Mouse (Mus musculus): ENCODE measurements around the gene Chchd5. TPM values are rescaled to one million over a fixed set of nuclear protein-coding genes. Genes with fewer than 3 reads are reported as not detected.

Gene Chchd5
- total and polyA plus RNA-seq, 2 experiments from 2014 or later: 14.1 to 23.6 TPM

- no peak overlapping the region for H3K27ac ChIP-seq (ENCODE audit: low read depth, low read length)
- no peak for TF ChIP-seq CTCF (IDR thresholded peaks at IDR 0.05)
- H3K36me3 ChIP-seq (ENCODE audit: insufficient read depth, low read length): peaks cover 64% of the 10 kb centered on the region
- H3K4me1 ChIP-seq (ENCODE audit: insufficient read depth, low read length): no peaks in the 10 kb centered on the region
- DNase-seq (ENCODE audit: low spot score) (no peak), ATAC-seq (ENCODE audit: low FRiP score) (no peak)
- H3K27me3 ChIP-seq (ENCODE audit: insufficient read depth, low read length): no peaks in the 10 kb centered on the region
- H3K4me3 ChIP-seq (ENCODE audit: low read depth, low read length): no peak overlapping the region
- no peak overlapping the region for H3K4me2 ChIP-seq (ENCODE audit: low read depth, low read length, poor library complexity, severe bottlenecking)
- H3K9ac ChIP-seq (replicated peaks; ENCODE audit: low read length, poor library complexity, severe bottlenecking): no peak overlapping the region
- WGBS: 95% methylated on average over 12 of the region's 12 CpGs
- no peaks in the 10 kb centered on the region for H3K9me3 ChIP-seq (ENCODE audit: low read length)
These were observed 11.4 kb upstream of the Chchd5 start for GRCm38 (mm10) chr2:129118061-129118460.

GRCm38 (mm10) chr2:129121986-129122385 is 7.5 kb upstream of the Chchd5 start:
- TF ChIP-seq CTCF (IDR thresholded peaks at IDR 0.05): no peak
- no peak for ATAC-seq (ENCODE audit: low FRiP score)
- peaks cover 51% of the 10 kb centered on the region for H3K36me3 ChIP-seq (ENCODE audit: insufficient read depth, low read length)
- WGBS: 96% methylated on average over 8 of the region's 8 CpGs
- no peaks in the 10 kb centered on the region for H3K9me3 ChIP-seq (ENCODE audit: low read length)
- H3K4me2 ChIP-seq (ENCODE audit: low read depth, low read length, poor library complexity, severe bottlenecking): no peak overlapping the region
- H3K4me1 ChIP-seq (ENCODE audit: insufficient read depth, low read length): no peaks in the 10 kb centered on the region
- no peaks in the 10 kb centered on the region for H3K27me3 ChIP-seq (ENCODE audit: insufficient read depth, low read length)
- no peak overlapping the region for H3K9ac ChIP-seq (replicated peaks; ENCODE audit: low read length, poor library complexity, severe bottlenecking)
- no peak overlapping the region for H3K27ac ChIP-seq (ENCODE audit: low read depth, low read length)
- DNase-seq (ENCODE audit: low spot score): no peak
- H3K4me3 ChIP-seq (ENCODE audit: low read depth, low read length): no peak overlapping the region

DNA sequence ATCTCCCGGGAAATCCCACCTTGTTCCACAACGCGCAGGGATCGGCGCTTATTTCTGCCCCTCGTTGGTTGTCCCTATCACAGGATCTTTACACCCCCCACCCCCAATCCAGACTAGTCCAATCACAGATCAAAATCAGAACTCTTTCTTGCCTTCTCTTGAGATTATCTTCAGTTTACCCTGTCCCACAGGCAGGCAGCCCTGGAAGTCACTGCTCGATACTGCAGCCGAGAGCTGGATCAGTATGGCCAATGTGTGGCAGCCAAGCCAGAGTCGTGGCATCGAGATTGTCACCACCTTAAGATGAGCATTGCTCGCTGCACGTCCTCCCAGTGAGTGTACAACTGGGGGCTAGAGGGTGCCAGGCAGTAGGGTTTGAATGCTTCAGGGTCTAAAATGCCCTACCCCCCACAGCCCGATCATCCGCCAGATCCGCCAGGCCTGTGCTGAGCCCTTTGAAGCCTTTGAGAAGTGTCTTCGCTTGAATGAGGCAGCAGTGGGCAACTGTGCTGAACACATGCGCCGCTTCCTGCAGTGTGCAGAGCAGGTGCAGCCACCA is 566 bp downstream of the Chchd5 start:
- 23% methylated on average over 18 of the region's 18 CpGs for WGBS
- Histone ChIP-seq H3K36me3 (ENCODE audit: insufficient read depth, low read length) (peaks cover 23% of the 10 kb centered on the region), H3K9me3 (ENCODE audit: low read length) (peaks cover 5% of the 10 kb centered on the region; the same call in 1 of the 2 replicates), H3K9ac (replicated peaks; ENCODE audit: low read length, poor library complexity, severe bottlenecking) (peak overlapping the region; percentile 65), H3K27me3 (ENCODE audit: insufficient read depth, low read length) (no peaks in the 10 kb centered on the region), H3K4me1 (ENCODE audit: insufficient read depth, low read length) (peaks cover 8% of the 10 kb centered on the region; the same call in 1 of the 2 replicates), H3K27ac (ENCODE audit: low read depth, low read length) (peak overlapping the region; percentile 79), H3K4me3 (ENCODE audit: low read depth, low read length) (peak overlapping the region; percentile 49), H3K4me2 (ENCODE audit: low read depth, low read length, poor library complexity, severe bottlenecking) (peak overlapping the region; percentile 82)
- peak; percentile 67 for ATAC-seq (ENCODE audit: low FRiP score)
- DNase-seq (ENCODE audit: low spot score): no peak
- no peak for TF ChIP-seq CTCF (IDR thresholded peaks at IDR 0.05)

DNA sequence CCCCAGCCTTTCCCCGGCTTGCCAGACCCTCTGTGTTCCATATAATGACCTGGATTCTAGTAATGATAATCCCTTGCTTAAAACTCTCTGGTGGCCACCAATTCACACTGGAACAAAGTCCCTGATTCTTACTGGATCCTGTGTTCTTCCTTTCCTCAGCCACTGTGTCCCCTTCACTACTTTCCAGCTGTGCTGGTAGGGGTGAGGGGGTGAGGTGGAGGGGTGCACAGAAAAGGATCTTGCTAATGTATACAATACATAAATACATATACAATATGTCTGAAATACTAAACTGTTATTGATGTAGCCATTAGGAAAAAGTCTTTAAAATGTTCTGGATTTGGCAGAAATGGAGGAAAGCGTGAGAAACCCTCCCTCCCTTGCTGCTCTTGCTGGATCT is 1.3 kb downstream of the Chchd5 start:
- no peak for TF ChIP-seq CTCF (IDR thresholded peaks at IDR 0.05)
- peak overlapping the region; percentile 49; the same call in 1 of the 2 replicates for H3K4me3 ChIP-seq (ENCODE audit: low read depth, low read length)
- H3K9me3 ChIP-seq (ENCODE audit: low read length): peaks cover 5% of the 10 kb centered on the region; the same call in 1 of the 2 replicates
- H3K4me1 ChIP-seq (ENCODE audit: insufficient read depth, low read length): peaks cover 8% of the 10 kb centered on the region; the same call in 1 of the 2 replicates
- ATAC-seq (ENCODE audit: low FRiP score) (no peak), DNase-seq (ENCODE audit: low spot score) (no peak)
- peak overlapping the region; percentile 82; the same call in 1 of the 2 replicates for H3K4me2 ChIP-seq (ENCODE audit: low read depth, low read length, poor library complexity, severe bottlenecking)
- peaks cover 16% of the 10 kb centered on the region for H3K36me3 ChIP-seq (ENCODE audit: insufficient read depth, low read length)
- no peaks in the 10 kb centered on the region for H3K27me3 ChIP-seq (ENCODE audit: insufficient read depth, low read length)
- H3K27ac ChIP-seq (ENCODE audit: low read depth, low read length): peak overlapping the region; percentile 79; the same call in 1 of the 2 replicates
- WGBS: 98% methylated on average over 2 of the region's 2 CpGs
- H3K9ac ChIP-seq (replicated peaks; ENCODE audit: low read length, poor library complexity, severe bottlenecking): no peak overlapping the region

DNA sequence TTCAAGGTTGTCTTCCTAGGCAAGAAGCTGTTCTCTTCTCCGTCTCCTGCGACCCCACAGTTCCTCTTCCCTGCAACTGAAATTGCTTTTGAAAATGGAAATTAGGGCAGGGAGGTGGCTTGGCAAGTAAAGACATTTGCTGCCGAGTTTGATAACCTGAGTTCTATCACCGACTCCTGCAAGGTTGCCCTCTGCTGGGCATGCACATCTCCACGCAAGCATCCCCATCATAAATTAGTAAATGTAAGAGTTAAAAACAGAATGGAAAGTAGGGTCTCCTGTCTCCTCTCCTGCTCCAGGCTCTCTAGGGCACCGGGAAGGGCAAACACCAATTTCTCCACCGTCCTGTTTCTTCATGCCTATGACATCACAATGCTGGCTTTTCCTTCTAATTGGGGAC is 2.7 kb downstream of the Chchd5 start:
- no peak overlapping the region for H3K4me2 ChIP-seq (ENCODE audit: low read depth, low read length, poor library complexity, severe bottlenecking)
- no peak overlapping the region for H3K27ac ChIP-seq (ENCODE audit: low read depth, low read length)
- ATAC-seq (ENCODE audit: low FRiP score) (no peak), DNase-seq (ENCODE audit: low spot score) (no peak)
- no peak for TF ChIP-seq CTCF (IDR thresholded peaks at IDR 0.05)
- H3K36me3 ChIP-seq (ENCODE audit: insufficient read depth, low read length): peaks cover 14% of the 10 kb centered on the region
- no peak overlapping the region for H3K9ac ChIP-seq (replicated peaks; ENCODE audit: low read length, poor library complexity, severe bottlenecking)
- no peak overlapping the region for H3K4me3 ChIP-seq (ENCODE audit: low read depth, low read length)
- no peaks in the 10 kb centered on the region for H3K27me3 ChIP-seq (ENCODE audit: insufficient read depth, low read length)
- H3K4me1 ChIP-seq (ENCODE audit: insufficient read depth, low read length): peaks cover 8% of the 10 kb centered on the region; the same call in 1 of the 2 replicates
- WGBS: 94% methylated on average over 7 of the region's 7 CpGs
- H3K9me3 ChIP-seq (ENCODE audit: low read length): peaks cover 5% of the 10 kb centered on the region; the same call in 1 of the 2 replicates

- no peak for DNase-seq (ENCODE audit: low spot score)
- 97% methylated on average over 14 of the region's 14 CpGs for WGBS
- H3K36me3 ChIP-seq (ENCODE audit: insufficient read depth, low read length): peaks cover 14% of the 10 kb centered on the region
These were observed 3.7 kb downstream of the Chchd5 start for GRCm38 (mm10) chr2:129133006-129133805.

More at GRCm38 (mm10) chr2:129133006-129133805, 3.7 kb downstream of the Chchd5 start:
- H3K4me1 ChIP-seq (ENCODE audit: insufficient read depth, low read length): peaks cover 8% of the 10 kb centered on the region; the same call in 1 of the 2 replicates
- ATAC-seq (ENCODE audit: low FRiP score): no peak
- H3K4me2 ChIP-seq (ENCODE audit: low read depth, low read length, poor library complexity, severe bottlenecking): no peak overlapping the region
- no peak for TF ChIP-seq CTCF (IDR thresholded peaks at IDR 0.05)
- no peak overlapping the region for H3K9ac ChIP-seq (replicated peaks; ENCODE audit: low read length, poor library complexity, severe bottlenecking)
- H3K27me3 ChIP-seq (ENCODE audit: insufficient read depth, low read length): no peaks in the 10 kb centered on the region
- H3K9me3 ChIP-seq (ENCODE audit: low read length): peaks cover 5% of the 10 kb centered on the region; the same call in 1 of the 2 replicates
- no peak overlapping the region for H3K27ac ChIP-seq (ENCODE audit: low read depth, low read length)
- no peak overlapping the region for H3K4me3 ChIP-seq (ENCODE audit: low read depth, low read length)
